Mouse (Mus musculus) heart, embryonic 16.5 days (tissue): ENCODE data around the gene Zfp263. TPM values are rescaled to one million over a fixed set of nuclear protein-coding genes. Genes with fewer than 3 reads are reported as not detected.

Experiments used
- ATAC-seq: fragments of 200-750 bp; cut with Nextera tagmentation; replicated peaks from 2 replicates; pipeline ENCODE4 v1.8.0; 2017; ENCODE audit warnings: moderate number of reproducible peaks; ENCODE audit not compliant: insufficient read depth, low FRiP score; ENCODE audit errors: extremely low read depth
- H3K27ac ChIP-seq: fragments of 300-500 bp; sonication (generic); 2 replicates; pipeline ENCODE4 v1.5.1; 2014; ENCODE audit warnings: mild to moderate bottlenecking, low read length, control low read depth, moderate library complexity
- H3K27me3 ChIP-seq: fragments of 300-500 bp; sonication (generic); 2 replicates; pipeline ENCODE4 v1.6.1; 2014; ENCODE audit warnings: low read length, mixed read lengths; ENCODE audit not compliant: control insufficient read depth, insufficient read depth
- H3K36me3 ChIP-seq: fragments of 300-500 bp; sonication (generic); 2 replicates; pipeline ENCODE4 v1.6.1; 2014; ENCODE audit not compliant: control insufficient read depth, insufficient read depth
- H3K4me1 ChIP-seq: fragments of 300-500 bp; sonication (generic); 2 replicates; pipeline ENCODE4 v1.6.1; 2014; ENCODE audit warnings: low read length, mixed read lengths; ENCODE audit not compliant: control insufficient read depth, insufficient read depth
- H3K4me2 ChIP-seq: fragments of 300-500 bp; sonication (generic); 2 replicates; pipeline ENCODE4 v1.6.1; 2014; ENCODE audit warnings: low read depth, mild to moderate bottlenecking, control low read depth, low read length
- H3K4me3 ChIP-seq: fragments of 300-500 bp; sonication (generic); 2 replicates; pipeline ENCODE4 v1.5.1; 2014; ENCODE audit warnings: mild to moderate bottlenecking, control low read depth, low read length
- H3K9ac ChIP-seq: fragments of 300-500 bp; sonication (generic); 2 replicates; pipeline ENCODE4 v1.6.1; 2014; ENCODE audit warnings: low read length, control low read depth
- H3K9me3 ChIP-seq: fragments of 300-500 bp; sonication (generic); replicated peaks from 2 replicates; pipeline ENCODE4 v1.6.1; 2016; ENCODE audit warnings: low read length; ENCODE audit not compliant: control insufficient read depth
- polyA plus RNA-seq: library from polyadenylated mRNA; unstranded; fragments of >200 nt; fragmentation: Nextera tagmentation; extraction: Ambion mirVana; gene quantifications from 2 replicates; pipeline ENCODE4 v1.2.1, GENCODE M21; 2015

Zfp263 gene
- polyA plus RNA-seq, 1 experiment from 2014 or later = 33.8 TPM

DNA sequence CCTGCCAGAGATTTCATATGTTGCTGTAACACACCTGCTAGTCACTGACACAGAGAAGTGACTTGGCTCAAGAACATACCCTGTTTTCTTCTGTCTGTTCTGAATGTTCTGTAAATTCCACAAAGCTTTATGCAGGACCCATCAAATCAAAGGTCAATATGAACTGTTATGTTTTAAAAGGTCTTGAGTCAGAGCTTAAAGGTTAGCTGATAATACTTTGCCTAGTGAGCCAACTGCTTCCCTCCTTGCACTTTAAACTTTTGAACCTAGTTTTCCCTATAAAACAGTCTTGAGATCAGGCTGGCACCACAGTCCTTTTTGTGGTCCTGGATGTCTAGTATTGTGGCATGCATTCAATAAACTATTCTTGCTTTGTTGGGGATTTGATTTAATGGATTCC is 44.5 kb downstream of the Zfp263 start:
- Histone ChIP-seq H3K4me3 (no peak overlapping the region), H3K9me3 (no peaks in the 10 kb centered on the region), H3K9ac (no peak overlapping the region), H3K36me3 (no peaks in the 10 kb centered on the region), H3K4me2 (no peak overlapping the region), H3K4me1 (no peaks in the 10 kb centered on the region), H3K27ac (no peak overlapping the region), H3K27me3 (no peaks in the 10 kb centered on the region)
- no peak for ATAC-seq

Other genes starting within 250 kb of the Zfp263 start
- gene Olfr161, start 153.1 kb upstream of the Zfp263 start, polyA plus RNA-seq = not detected in 2 replicates
- 0.13 TPM in 1 of 2 replicates, not detected in the other for gene Mefv, start 26.0 kb upstream of the Zfp263 start, polyA plus RNA-seq
- not detected in 2 replicates for gene Olfr15, start 86.8 kb downstream of the Zfp263 start, polyA plus RNA-seq
- 0.85 and 0.90 TPM in 2 replicates for gene Zfp174, start 103.2 kb downstream of the Zfp263 start, polyA plus RNA-seq
- 37.1 and 40.0 TPM in 2 replicates for gene Naa60, start 128.3 kb downstream of the Zfp263 start, polyA plus RNA-seq
- gene Zfp597, start 140.5 kb downstream of the Zfp263 start, polyA plus RNA-seq = 6.1 TPM in 2 replicates
- gene Gm20695, start 140.6 kb downstream of the Zfp263 start, polyA plus RNA-seq = 0.26 and 0.31 TPM in 2 replicates
- 9.7 and 10.0 TPM in 2 replicates for gene 1700037C18Rik, start 164.6 kb downstream of the Zfp263 start, polyA plus RNA-seq
- gene Cluap1, start 164.7 kb downstream of the Zfp263 start, polyA plus RNA-seq = 15.6 and 16.4 TPM in 2 replicates
- 1.8 and 2.5 TPM in 2 replicates for gene Nlrc3, start 232.5 kb downstream of the Zfp263 start, polyA plus RNA-seq